Mouse (Mus musculus) G1E (cell line): ENCODE measurements around the gene Pdcd1lg2.

Experiments
- CTCF ChIP-seq: IDR thresholded peaks from 2 replicates; pipeline ENCODE4 v1.5.1; 2012; ENCODE audit warnings: low read depth, low read length, inconsistent platforms, mixed read lengths
- GATA1 ChIP-seq: IDR thresholded peaks from 2 replicates; pipeline ENCODE4 v1.6.1; 2012; ENCODE audit warnings: borderline replicate concordance, low read length, inconsistent platforms, mixed read lengths
- POLR2AphosphoS5 ChIP-seq: IDR thresholded peaks from 2 replicates; pipeline ENCODE4 v1.6.1; 2012; ENCODE audit warnings: low read depth, low read length, inconsistent platforms; ENCODE audit not compliant: insufficient replicate concordance
- TAL1 ChIP-seq: conservative IDR thresholded peaks from 2 replicates; pipeline ENCODE4 v1.6.1; 2012; ENCODE audit warnings: low read depth, low read length, inconsistent platforms, mixed read lengths

- no peak for TF ChIP-seq CTCF
- TF ChIP-seq TAL1, result peak; percentile 43
- TF ChIP-seq GATA1, result no peak
- no peak for TF ChIP-seq POLR2AphosphoS5
Observed at GRCm38 (mm10) chr19:29390483-29390882, 20.2 kb upstream of the Pdcd1lg2 start.
